Mouse (Mus musculus) lung, postnatal 0 days (tissue): Measurements from ENCODE around the gene Olfr875.

ENCODE experiments used
- CTCF ChIP-seq: IDR thresholded peaks from 2 replicates; pipeline ENCODE4 v1.5.1; 2016; ENCODE audit warnings: antibody characterized with exemption, mild to moderate bottlenecking
- EP300 ChIP-seq: IDR thresholded peaks from 2 replicates; pipeline ENCODE4 v1.6.1; 2016; ENCODE audit warnings: antibody characterized with exemption, mild to moderate bottlenecking, control low read depth

GRCm38 (mm10) chr9:37802055-37802454 lies 30.4 kb downstream of the Olfr875 start:
- TF ChIP-seq EP300 (no peak), CTCF (no peak)
